Mouse (Mus musculus) activated CD4-positive, CD25-positive, alpha-beta regulatory T cell, adult 9 weeks (primary cell): ENCODE data around the gene E130116L18Rik. TPM values are rescaled to one million over a fixed set of nuclear protein-coding genes. Genes with fewer than 3 reads are reported as not detected.

Experiments used
- polyA plus RNA-seq: library from polyadenylated mRNA; unstranded; fragments of 100-300 nt; shearing (Covaris generic); gene quantifications from one replicate; pipeline ENCODE4 v1.2.1, GENCODE M21; 2017

E130116L18Rik gene
- not detected for polyA plus RNA-seq

DNA sequence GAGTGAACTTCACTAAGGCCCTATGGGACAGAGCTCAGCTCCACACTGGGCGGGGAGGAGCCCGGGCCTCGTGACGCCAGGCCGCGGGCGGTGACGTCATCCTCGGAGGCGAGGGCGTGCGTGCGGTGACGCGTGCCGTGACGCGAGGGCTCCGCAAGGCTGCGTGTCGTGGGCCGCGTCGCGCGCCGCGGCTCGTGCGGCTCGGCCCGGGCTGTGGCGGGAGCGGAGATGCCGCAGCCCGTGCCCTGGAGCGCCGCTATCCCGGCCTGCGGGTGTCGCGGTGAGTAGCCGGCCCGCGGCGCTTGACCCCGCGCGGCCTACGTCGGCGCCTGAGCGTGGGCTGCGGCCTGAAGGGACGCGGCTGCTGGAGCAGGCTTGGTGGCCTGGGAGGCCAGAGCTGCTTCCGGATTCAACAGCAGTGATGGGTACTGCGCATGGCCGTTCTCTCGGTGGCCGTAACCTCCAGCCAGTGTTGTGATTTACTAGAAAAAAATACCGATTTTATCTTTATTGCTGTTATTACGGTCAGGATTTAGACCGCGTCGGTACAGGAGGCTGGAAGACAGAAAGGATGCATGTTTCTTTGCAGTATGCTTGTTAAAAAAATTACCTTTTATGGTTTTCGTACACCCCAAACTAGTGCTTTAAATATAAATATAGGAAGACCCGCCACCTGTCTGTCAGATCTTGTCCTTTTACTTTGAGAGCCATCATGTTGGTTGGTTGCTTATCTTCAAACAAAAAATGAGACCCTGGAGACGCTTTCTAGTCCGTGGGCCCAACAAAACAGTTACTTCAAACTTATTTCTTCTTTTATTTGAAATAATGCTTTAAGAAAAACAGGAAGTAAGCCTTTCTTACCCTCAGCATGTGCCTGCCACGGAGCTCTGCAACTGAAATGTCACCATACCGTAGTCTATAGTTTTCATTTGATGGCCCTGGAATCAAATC is at the start of gene E130116L18Rik:
Gene E130116L18Rik, minus strand, starts transcription at position 402 of the 951 bp plus-strand sequence.

DNA sequence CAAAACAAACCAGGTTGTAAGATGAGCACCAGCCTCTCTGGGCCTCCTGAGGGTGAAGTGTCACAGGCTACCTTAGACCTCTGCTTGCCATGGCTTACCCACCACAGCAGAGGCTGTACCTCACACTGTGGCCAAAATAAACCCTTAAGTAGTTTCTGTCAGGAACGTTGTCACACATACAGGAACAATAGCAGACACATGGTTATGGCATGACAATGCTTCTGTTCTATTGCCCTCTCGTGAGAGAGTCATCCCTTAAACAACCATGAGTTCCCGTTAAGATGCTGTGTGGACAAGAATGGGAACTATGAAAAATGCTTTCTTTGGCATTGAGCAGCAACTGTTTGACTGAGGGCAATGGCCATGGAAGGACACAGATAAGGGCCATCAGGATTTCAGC is 1.3 kb downstream of the E130116L18Rik start, which contains the start of gene Galnt11:
Gene Galnt11, plus strand, starts transcription at position 301 of the 400 bp plus-strand sequence.

DNA sequence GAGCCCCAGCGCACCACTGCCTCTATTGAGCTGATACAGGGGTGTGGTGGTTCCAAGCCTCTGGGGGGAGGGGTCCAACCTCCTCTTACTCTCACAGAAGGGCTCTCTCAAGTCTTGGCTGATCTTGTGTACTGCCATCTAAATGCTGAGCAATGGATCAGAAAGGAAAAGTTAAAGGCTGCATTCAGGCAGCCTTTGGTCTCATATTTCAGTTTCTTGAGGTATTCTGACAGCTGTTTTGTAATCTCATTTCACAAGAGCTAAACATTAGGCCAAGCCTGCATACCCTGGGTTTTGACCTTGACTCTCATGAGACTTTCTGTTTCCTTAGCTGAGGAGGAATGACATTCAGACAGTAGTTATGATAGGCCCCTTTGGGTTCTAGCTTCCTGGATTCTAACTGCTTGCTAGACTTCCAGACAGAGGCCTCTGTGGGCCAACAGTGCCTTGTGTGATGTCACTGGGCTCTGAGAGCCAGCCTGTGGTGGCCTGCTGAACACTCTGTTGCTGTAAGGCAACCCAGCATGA is 41.9 kb downstream of the E130116L18Rik start, which contains the start of gene Galntl5:
Gene Galntl5, plus strand, starts transcription at position 457 of the 528 bp plus-strand sequence.

Other genes with a start within 250 kb of the E130116L18Rik start
- gene Prkag2, start 122.5 kb downstream of the E130116L18Rik start, polyA plus RNA-seq = 35.2 TPM
- gene Galntl5, start 41.7 kb downstream of the E130116L18Rik start, polyA plus RNA-seq = not detected
- 7.6 TPM for gene Galnt11, start 1.2 kb downstream of the E130116L18Rik start, polyA plus RNA-seq